Mouse (Mus musculus) ES-E14 (cell line): ENCODE measurements around the gene Ccdc127. TPM values are rescaled to one million over a fixed set of nuclear protein-coding genes. Genes with fewer than 3 reads are reported as not detected.

Source experiments
- DNase-seq: peaks from one replicate; pipeline ENCODE4 v3.0.0-alpha.2; 2013; ENCODE audit warnings: low read depth, low spot score
- H3K27ac ChIP-seq: 2 replicates; pipeline ENCODE4 v1.5.1; 2012; ENCODE audit warnings: low read depth, mild to moderate bottlenecking, low read length, moderate library complexity, mixed read lengths; ENCODE audit not compliant: poor library complexity, insufficient read depth, severe bottlenecking
- H3K36me3 ChIP-seq: 2 replicates; pipeline ENCODE4 v1.6.1; 2012; ENCODE audit warnings: mild to moderate bottlenecking, low read length, moderate library complexity, mixed read lengths; ENCODE audit not compliant: control insufficient read depth, poor library complexity, insufficient read depth, severe bottlenecking
- H3K4me1 ChIP-seq, 2 experiments: fragments of 150-350 bp in 1 of 2; sonication (generic) in 1 of 2; 2 replicates each; pipeline ENCODE4 v1.6.1; 2012; ENCODE audit warnings: low read length in 2 of 2, mild to moderate bottlenecking in 1 of 2, mixed read lengths in 1 of 2; ENCODE audit not compliant: control insufficient read depth in 2 of 2, insufficient read depth in 2 of 2, poor library complexity in 1 of 2
- H3K4me3 ChIP-seq, 2 experiments: fragments of 150-350 bp in 1 of 2; sonication (generic) in 1 of 2; 2 replicates each; pipeline ENCODE4 v1.5.1; 2012; ENCODE audit warnings: low read length in 2 of 2, low read depth in 1 of 2, mild to moderate bottlenecking in 1 of 2, mixed read lengths in 1 of 2; ENCODE audit not compliant: insufficient read depth in 1 of 2, poor library complexity in 1 of 2, severe bottlenecking in 1 of 2
- H3K9ac ChIP-seq: 2 replicates; pipeline ENCODE4 v1.6.1; 2012; ENCODE audit warnings: low read depth, mild to moderate bottlenecking, low read length, mixed read lengths; ENCODE audit not compliant: poor library complexity, insufficient read depth, severe bottlenecking
- H3K9me3 ChIP-seq: fragments of 150-350 bp; sonication (generic); 2 replicates; pipeline ENCODE4 v1.6.1; 2012; ENCODE audit warnings: low read depth, mild to moderate bottlenecking, low read length; ENCODE audit not compliant: control insufficient read depth, insufficient read depth
- CHD2 ChIP-seq: IDR thresholded peaks from 2 replicates; pipeline ENCODE4 v1.6.1; 2014; ENCODE audit warnings: mild to moderate bottlenecking, low read depth, low read length, inconsistent platforms
- HCFC1 ChIP-seq: IDR thresholded peaks from 2 replicates; pipeline ENCODE4 v1.6.1; 2012; ENCODE audit warnings: low read length, inconsistent platforms, borderline replicate concordance; ENCODE audit not compliant: insufficient read depth
- MAFK ChIP-seq: IDR thresholded peaks from 2 replicates; pipeline ENCODE4 v1.6.1; 2014; ENCODE audit warnings: mild to moderate bottlenecking, low read depth, low read length, inconsistent platforms; ENCODE audit not compliant: insufficient read depth
- ZC3H11A ChIP-seq: IDR thresholded peaks from 2 replicates; pipeline ENCODE4 v1.6.1; 2012; ENCODE audit warnings: low read depth, mild to moderate bottlenecking, inconsistent platforms, low read length, borderline replicate concordance
- ZNF384 ChIP-seq: IDR thresholded peaks from 2 replicates; pipeline ENCODE4 v1.6.1; 2012; ENCODE audit warnings: low read depth, low read length, inconsistent platforms
- in situ Hi-C, 2 experiments: fragments of 600-800 bp; cut with MboI; formaldehyde crosslinking; loops; one replicate each; pipeline ENCODE4 v1.15.1; 2025; ENCODE audit warnings: low sequenced_read_pairs in 2 of 2, inconsistent platforms in 1 of 2; ENCODE audit not compliant: unreplicated experiment in 2 of 2
- total RNA-seq: library from RNA; depleted of rRNA; stranded (reverse); fragments of 300-350 nt; gene quantifications from 2 replicates; pipeline ENCODE4 v1.2.3, GENCODE M21; 2012

Ccdc127 gene
- total RNA-seq, 1 experiment = 65.9 TPM

DNA sequence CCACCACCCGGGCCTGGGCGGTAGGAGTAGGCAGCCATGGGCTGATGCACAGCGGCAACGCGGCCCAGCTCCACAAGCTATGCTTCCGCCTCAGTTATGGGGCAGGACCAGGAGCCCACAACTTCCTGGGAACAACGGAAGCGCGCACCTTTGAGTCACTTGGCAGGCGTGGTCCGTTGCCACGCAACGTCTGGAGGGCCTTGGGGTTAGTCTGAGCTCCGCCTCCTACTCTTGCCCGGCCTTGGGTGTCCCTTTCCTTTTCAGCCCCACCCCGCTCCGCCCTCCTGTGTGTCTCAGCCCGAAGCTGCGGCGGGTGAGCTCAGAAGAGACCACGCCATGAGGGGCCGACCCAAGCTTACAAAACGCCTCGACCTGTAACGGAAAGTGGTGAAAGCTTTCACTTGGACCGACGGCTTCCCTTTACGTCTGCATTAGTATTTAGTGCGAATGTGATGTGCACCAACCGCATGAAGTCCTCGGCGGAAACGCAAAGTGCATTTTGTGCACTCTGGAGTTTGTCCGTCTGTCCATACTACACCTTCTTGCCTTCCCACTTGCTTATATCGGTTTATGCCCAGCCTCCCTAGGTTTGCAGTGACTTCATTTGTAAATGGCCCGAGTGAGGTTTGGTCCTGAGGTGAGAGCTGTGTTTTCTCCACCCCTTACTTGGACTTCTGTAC, 32.8 kb upstream of the Ccdc127 start, which contains the start of gene Pdcd6:
Gene Pdcd6, minus strand, starts transcription at position 411 of the 680 bp plus-strand sequence.
- H3K9me3 ChIP-seq = no peaks in the 10 kb centered on the region
- DNase-seq = peak; percentile 98
- H3K36me3 ChIP-seq = peaks cover 4% of the 10 kb centered on the region
- TF ChIP-seq ZC3H11A (no peak), CHD2 (no peak), ZNF384 (no peak), MAFK (no peak), HCFC1 (no peak)
- no peaks in the 10 kb centered on the region for H3K4me1 ChIP-seq
- no peak within 1 kb of the TSS; the same call in 1 of the 2 replicates for H3K27ac ChIP-seq
- in situ Hi-C loops = no loop called here
- H3K9ac ChIP-seq = peak within 1 kb of the TSS; percentile 89
- peak within 1 kb of the TSS; percentile 84 to 96 for H3K4me3 ChIP-seq

DNA sequence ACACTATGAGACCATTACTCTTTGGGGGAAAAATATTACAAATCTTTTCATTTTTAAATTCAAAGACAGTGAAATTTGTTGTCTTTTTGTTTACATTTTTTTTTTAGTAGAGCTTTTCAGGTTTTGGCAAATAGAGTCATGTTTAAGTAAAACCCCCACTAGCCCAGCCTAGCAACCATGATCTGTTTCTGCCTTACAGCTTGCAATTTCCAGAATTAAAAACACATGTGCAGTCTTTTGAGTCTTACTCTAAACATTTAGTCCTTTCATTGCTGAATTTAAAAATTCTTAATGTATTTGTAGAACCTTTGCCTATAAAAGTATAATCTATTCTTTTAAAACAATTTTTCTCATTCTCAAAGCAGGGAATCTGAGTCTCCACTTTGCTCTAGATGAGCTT, 20.8 kb upstream of the Ccdc127 start:
- no peak for DNase-seq
- H3K9ac ChIP-seq = no peak overlapping the region
- H3K9me3 ChIP-seq = no peaks in the 10 kb centered on the region
- H3K4me3 ChIP-seq = no peak overlapping the region
- H3K27ac ChIP-seq = no peak overlapping the region
- H3K36me3 ChIP-seq = peaks cover 31% of the 10 kb centered on the region
- TF ChIP-seq HCFC1 (no peak), ZNF384 (no peak), MAFK (no peak)
- no peaks in the 10 kb centered on the region for H3K4me1 ChIP-seq
- in situ Hi-C loops = no loop called here

DNA sequence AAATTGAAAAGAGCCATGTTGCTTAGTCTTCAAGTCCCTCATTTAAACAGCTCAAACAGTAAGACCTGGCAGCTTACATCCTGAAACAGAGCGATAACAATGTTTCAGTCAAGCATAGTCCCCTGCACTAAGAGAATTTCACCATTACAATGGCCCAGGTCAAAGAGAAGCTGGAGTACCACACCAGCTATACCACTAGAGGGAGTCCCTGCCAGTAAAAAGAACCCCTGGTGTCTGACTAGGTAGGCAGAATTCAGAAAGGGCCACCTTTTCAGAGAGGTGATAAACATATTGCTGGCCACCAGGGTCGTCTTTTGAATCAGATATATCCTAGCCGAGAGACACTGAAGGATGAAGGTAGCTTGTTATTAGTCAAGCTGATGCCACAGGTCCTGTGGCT, 9.1 kb upstream of the Ccdc127 start:
- no peak for TF ChIP-seq CHD2
- no peak for TF ChIP-seq HCFC1
- TF ChIP-seq MAFK = 0 out of 2 replicates have a peak, but pooled peaks have one; percentile 36
- TF ChIP-seq ZC3H11A = peak; percentile 90
- peak; percentile 63 for DNase-seq
- peaks cover 11% of the 10 kb centered on the region for H3K36me3 ChIP-seq
- no peak overlapping the region for H3K9ac ChIP-seq
- no peak overlapping the region for H3K27ac ChIP-seq
- no peaks in the 10 kb centered on the region for H3K4me1 ChIP-seq
- H3K9me3 ChIP-seq = no peaks in the 10 kb centered on the region
- in situ Hi-C loops = no loop called here
- H3K4me3 ChIP-seq = no peak overlapping the region

DNA sequence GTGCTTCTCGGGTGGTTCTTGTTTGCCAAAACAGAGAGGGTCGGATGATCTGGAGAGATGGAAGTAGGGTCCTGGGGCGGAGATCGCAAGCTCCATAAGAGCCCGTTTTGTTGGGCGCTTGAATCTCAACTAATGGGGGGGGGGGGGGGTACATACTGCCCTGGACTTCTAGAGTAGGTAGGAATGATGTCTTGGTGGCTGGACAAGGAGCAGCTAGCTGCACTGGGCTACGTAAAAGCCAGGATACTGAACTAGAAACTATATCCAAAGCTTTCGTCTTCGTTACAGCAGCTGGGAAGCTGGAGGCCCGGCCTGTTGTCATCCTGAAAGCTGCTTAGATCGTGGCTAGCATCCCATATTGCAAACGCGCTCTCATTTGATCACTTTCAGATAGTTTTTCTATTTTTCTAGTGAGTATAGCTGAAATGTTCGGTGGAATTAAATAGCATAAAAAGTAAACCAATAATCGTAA, 362 bp downstream of the Ccdc127 start:
- Histone ChIP-seq H3K27ac (no peak overlapping the region), H3K9me3 (no peaks in the 10 kb centered on the region), H3K4me1 (no peaks in the 10 kb centered on the region), H3K9ac (peak overlapping the region; percentile 80), H3K36me3 (peaks cover 2% of the 10 kb centered on the region; the same call in 1 of the 2 replicates), H3K4me3 (peak overlapping the region; percentile 85 to 94)
- in situ Hi-C loops = no loop called here
- DNase-seq = no peak
- no peak for TF ChIP-seq ZNF384
- no peak for TF ChIP-seq MAFK
- no peak for TF ChIP-seq ZC3H11A
- no peak for TF ChIP-seq HCFC1
- TF ChIP-seq CHD2 = no peak
